In genomic region chr2:83742210-83742609, GRCm38 (mm10) we compare ENCODE assay signal across 8 mouse cellular contexts. TPM values are rescaled to one million over a fixed set of nuclear protein-coding genes. Genes with fewer than 3 reads are reported as not detected.
DNase-seq lines count a peak whose midpoint lies in the region; ATAC-seq lines count a peak whose summit lies in the region.

No protein-coding gene starts in this region.

- H3K4me3 ChIP-seq in heart, embryonic 12.5 days, result no peak overlapping the region
- H3K4me3 ChIP-seq in lung, embryonic 15.5 days, result no peak overlapping the region
- H3K4me3 ChIP-seq in forebrain, embryonic 12.5 days (replicated peaks), result no peak overlapping the region

- H3K27me3 ChIP-seq in heart, embryonic 12.5 days (replicated peaks), result no peaks in the 10 kb centered on the region
- no peaks in the 10 kb centered on the region for H3K27me3 ChIP-seq in lung, embryonic 15.5 days
- no peaks in the 10 kb centered on the region for H3K27me3 ChIP-seq in forebrain, embryonic 12.5 days

- peaks cover 17% of the 10 kb centered on the region for H3K36me3 ChIP-seq in heart, embryonic 12.5 days
- H3K36me3 ChIP-seq in lung, embryonic 15.5 days, result peaks cover 7% of the 10 kb centered on the region; the same call in 1 of the 2 replicates
- 0 out of 2 replicates have a peak, but pooled peaks cover 3% of the 10 kb centered on the region for H3K36me3 ChIP-seq in forebrain, embryonic 12.5 days (replicated peaks)

- peaks cover 38% of the 10 kb centered on the region for H3K4me1 ChIP-seq in heart, embryonic 12.5 days (replicated peaks)
- H3K4me1 ChIP-seq in lung, embryonic 15.5 days, result peaks cover 25% of the 10 kb centered on the region
- no peaks in the 10 kb centered on the region for H3K4me1 ChIP-seq in forebrain, embryonic 12.5 days

- no peak overlapping the region for H3K9ac ChIP-seq in heart, embryonic 12.5 days
- H3K9ac ChIP-seq in lung, embryonic 15.5 days, result no peak overlapping the region
- no peak overlapping the region for H3K9ac ChIP-seq in forebrain, embryonic 12.5 days

- WGBS in heart, embryonic 12.5 days, result 44% methylated on average over 9 of the region's 9 CpGs
- 12% methylated on average over 9 of the region's 9 CpGs for WGBS in lung, embryonic 15.5 days
- 56% methylated on average over 9 of the region's 9 CpGs for WGBS in forebrain, embryonic 12.5 days

- no peak overlapping the region for H3K4me2 ChIP-seq in heart, embryonic 12.5 days
- no peak overlapping the region for H3K4me2 ChIP-seq in lung, embryonic 15.5 days
- no peak overlapping the region for H3K4me2 ChIP-seq in forebrain, embryonic 12.5 days

- peak; percentile 26 to 33 for DNase-seq in heart, adult 9 months (ENCODE audit: low spot score in 2 of 2)
- peak; percentile 40 for DNase-seq in 416B (ENCODE audit: low read depth)
- peak; percentile 39 to 58 for DNase-seq in frontal cortex, postnatal 10 days (ENCODE audit: low spot score in 2 of 2)
- DNase-seq in spleen, postnatal 10 days (ENCODE audit: low spot score in 2 of 2), result no peak
- no peak for DNase-seq in urinary bladder, postnatal 10 days (ENCODE audit: low spot score)

- no peaks in the 10 kb centered on the region for H3K9me3 ChIP-seq in heart, embryonic 12.5 days (replicated peaks)
- no peaks in the 10 kb centered on the region for H3K9me3 ChIP-seq in lung, embryonic 15.5 days
- H3K9me3 ChIP-seq in forebrain, embryonic 12.5 days, result no peaks in the 10 kb centered on the region

- no peak for ATAC-seq in heart, embryonic 12.5 days (ENCODE audit: insufficient number of reproducible peaks, low FRiP score)
- peak; percentile 71; the same call in 1 of the 2 replicates for ATAC-seq in lung, embryonic 15.5 days (ENCODE audit: borderline replicate concordance, extremely low read depth, low FRiP score, low TSS enrichment)
- ATAC-seq in forebrain, embryonic 12.5 days (ENCODE audit: low FRiP score), result no peak

- H3K27ac ChIP-seq in heart, embryonic 12.5 days (ENCODE audit: poor library complexity, severe bottlenecking), result no peak overlapping the region
- H3K27ac ChIP-seq in lung, embryonic 15.5 days, result peak overlapping the region; percentile 15
- H3K27ac ChIP-seq in forebrain, embryonic 12.5 days, result no peak overlapping the region

RNA-seq across cellular contexts. Expression of gene Itgav, which starts 18.0 kb away (rescaled TPM):
- polyA plus RNA-seq in heart, embryonic 12.5 days (2016; fragmentation: Nextera tagmentation; extraction: Ambion mirVana), result 95.0 and 108 TPM in 2 replicates
- 64.4 and 64.8 TPM in 2 replicates for polyA plus RNA-seq in lung, embryonic 15.5 days (2015; fragmentation: Nextera tagmentation; extraction: Ambion mirVana)
- polyA plus RNA-seq in forebrain, embryonic 12.5 days (2016; fragmentation: Nextera tagmentation; extraction: Ambion mirVana), result 44.4 and 46.5 TPM in 2 replicates

Comparison
In these comparisons a context has a peak if more than half of its experiments do, and no peak if none do; other contexts are left out.
1. DNase-seq: peak in heart, adult 9 months (2 of 2), 416B (single experiment) and frontal cortex, postnatal 10 days (2 of 2); none in spleen, postnatal 10 days (0 of 2) and urinary bladder, postnatal 10 days (single experiment).